Mouse (Mus musculus): ENCODE measurements around the gene Scgn. TPM values are rescaled to one million over a fixed set of nuclear protein-coding genes. Genes with fewer than 3 reads are reported as not detected.

The Scgn gene
- polyA plus RNA-seq (2014; fragmentation: Nextera tagmentation; extraction: Ambion mirVana), result 0.15 and 0.35 TPM in 2 replicates

GRCm38 (mm10) chr13:23990928-23991327 is at the start of gene Scgn:
TSS of gene Scgn (minus strand) at chr13:23991214.
- H3K27ac ChIP-seq (ENCODE audit: low read depth, low read length), result no peak within 1 kb of the TSS
- no peaks in the 10 kb centered on the region for H3K36me3 ChIP-seq (ENCODE audit: control insufficient read depth, insufficient read depth, low read length)
- peak; percentile 79 for DNase-seq (ENCODE audit: low spot score)
- H3K4me3 ChIP-seq (ENCODE audit: low read depth, low read length), result peak within 1 kb of the TSS; percentile 23
- H3K4me2 ChIP-seq (replicated peaks; ENCODE audit: low read depth, low read length), result peak within 1 kb of the TSS; percentile 49
- no peak for ATAC-seq (ENCODE audit: low FRiP score)
- peaks cover 2% of the 10 kb centered on the region; the same call in 1 of the 2 replicates for H3K4me1 ChIP-seq (replicated peaks; ENCODE audit: control insufficient read depth, insufficient read depth, low read length)
- no peaks in the 10 kb centered on the region for H3K9me3 ChIP-seq (ENCODE audit: control insufficient read depth, low read length)
- peaks cover 4% of the 10 kb centered on the region; the same call in 1 of the 2 replicates for H3K27me3 ChIP-seq (ENCODE audit: control insufficient read depth, insufficient read depth, low read length)
- under 1% methylated on average over 20 of the region's 20 CpGs for WGBS
- no peak within 1 kb of the TSS for H3K9ac ChIP-seq (ENCODE audit: low read depth, low read length)

DNA sequence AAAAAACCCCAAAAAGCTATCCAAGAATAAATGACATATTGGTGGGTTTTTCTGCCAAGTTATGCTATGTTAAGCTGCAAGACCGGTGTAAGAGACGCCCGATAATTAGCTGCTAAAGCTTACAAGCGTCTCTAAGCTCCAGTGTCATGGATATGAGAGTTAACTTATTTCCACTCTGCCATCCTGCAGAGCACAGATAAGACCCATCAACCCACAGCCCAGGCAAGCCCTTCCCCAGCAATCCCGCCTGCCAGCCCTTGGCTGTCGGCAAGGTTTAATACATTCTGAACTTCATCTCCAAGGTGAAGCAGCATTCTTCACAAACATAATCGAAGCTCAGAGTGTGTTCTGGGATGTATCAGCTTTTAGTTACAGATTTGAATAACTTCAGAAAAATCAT is 49.2 kb upstream of the Scgn start:
- H3K27ac ChIP-seq (ENCODE audit: low read depth, low read length), result no peak overlapping the region
- DNase-seq (ENCODE audit: low spot score), result no peak

GRCm38 (mm10) chr13:24037502-24037901 is 46.5 kb upstream of the Scgn start:
- H3K4me2 ChIP-seq (replicated peaks; ENCODE audit: low read depth, low read length), result no peak overlapping the region
- no peaks in the 10 kb centered on the region for H3K27me3 ChIP-seq (ENCODE audit: control insufficient read depth, insufficient read depth, low read length)
- no peak for ATAC-seq (ENCODE audit: low FRiP score)
- no peak overlapping the region for H3K9ac ChIP-seq (ENCODE audit: low read depth, low read length)
- H3K9me3 ChIP-seq (ENCODE audit: control insufficient read depth, low read length), result no peaks in the 10 kb centered on the region
- no peaks in the 10 kb centered on the region for H3K36me3 ChIP-seq (ENCODE audit: control insufficient read depth, insufficient read depth, low read length)
- WGBS, result 82% methylated on average over 3 of the region's 3 CpGs
- no peaks in the 10 kb centered on the region for H3K4me1 ChIP-seq (replicated peaks; ENCODE audit: control insufficient read depth, insufficient read depth, low read length)
- H3K4me3 ChIP-seq (ENCODE audit: low read depth, low read length), result no peak overlapping the region
- no peak for DNase-seq (ENCODE audit: low spot score)
- H3K27ac ChIP-seq (ENCODE audit: low read depth, low read length), result no peak overlapping the region

More for the DNA sequence above, 49.2 kb upstream of the Scgn start:
- Histone ChIP-seq H3K9ac (ENCODE audit: low read depth, low read length) (no peak overlapping the region), H3K27me3 (ENCODE audit: control insufficient read depth, insufficient read depth, low read length) (no peaks in the 10 kb centered on the region), H3K4me1 (replicated peaks; ENCODE audit: control insufficient read depth, insufficient read depth, low read length) (no peaks in the 10 kb centered on the region), H3K9me3 (ENCODE audit: control insufficient read depth, low read length) (no peaks in the 10 kb centered on the region), H3K4me2 (replicated peaks; ENCODE audit: low read depth, low read length) (no peak overlapping the region), H3K36me3 (ENCODE audit: control insufficient read depth, insufficient read depth, low read length) (no peaks in the 10 kb centered on the region), H3K4me3 (ENCODE audit: low read depth, low read length) (no peak overlapping the region)
- ATAC-seq (ENCODE audit: low FRiP score), result no peak
- WGBS, result 93% methylated on average over 7 of the region's 7 CpGs

- Histone ChIP-seq H3K4me1 (replicated peaks; ENCODE audit: control insufficient read depth, insufficient read depth, low read length) (no peaks in the 10 kb centered on the region), H3K27me3 (ENCODE audit: control insufficient read depth, insufficient read depth, low read length) (no peaks in the 10 kb centered on the region), H3K36me3 (ENCODE audit: control insufficient read depth, insufficient read depth, low read length) (no peaks in the 10 kb centered on the region), H3K9me3 (ENCODE audit: control insufficient read depth, low read length) (no peaks in the 10 kb centered on the region), H3K4me2 (replicated peaks; ENCODE audit: low read depth, low read length) (no peak overlapping the region), H3K9ac (ENCODE audit: low read depth, low read length) (no peak overlapping the region), H3K4me3 (ENCODE audit: low read depth, low read length) (no peak overlapping the region), H3K27ac (ENCODE audit: low read depth, low read length) (no peak overlapping the region)
- WGBS, result 77% methylated on average over 18 of the region's 18 CpGs
- ATAC-seq (ENCODE audit: low FRiP score) (no peak), DNase-seq (ENCODE audit: low spot score) (no peak)
These were observed 45.1 kb upstream of the Scgn start for GRCm38 (mm10) chr13:24036150-24036549.

DNA sequence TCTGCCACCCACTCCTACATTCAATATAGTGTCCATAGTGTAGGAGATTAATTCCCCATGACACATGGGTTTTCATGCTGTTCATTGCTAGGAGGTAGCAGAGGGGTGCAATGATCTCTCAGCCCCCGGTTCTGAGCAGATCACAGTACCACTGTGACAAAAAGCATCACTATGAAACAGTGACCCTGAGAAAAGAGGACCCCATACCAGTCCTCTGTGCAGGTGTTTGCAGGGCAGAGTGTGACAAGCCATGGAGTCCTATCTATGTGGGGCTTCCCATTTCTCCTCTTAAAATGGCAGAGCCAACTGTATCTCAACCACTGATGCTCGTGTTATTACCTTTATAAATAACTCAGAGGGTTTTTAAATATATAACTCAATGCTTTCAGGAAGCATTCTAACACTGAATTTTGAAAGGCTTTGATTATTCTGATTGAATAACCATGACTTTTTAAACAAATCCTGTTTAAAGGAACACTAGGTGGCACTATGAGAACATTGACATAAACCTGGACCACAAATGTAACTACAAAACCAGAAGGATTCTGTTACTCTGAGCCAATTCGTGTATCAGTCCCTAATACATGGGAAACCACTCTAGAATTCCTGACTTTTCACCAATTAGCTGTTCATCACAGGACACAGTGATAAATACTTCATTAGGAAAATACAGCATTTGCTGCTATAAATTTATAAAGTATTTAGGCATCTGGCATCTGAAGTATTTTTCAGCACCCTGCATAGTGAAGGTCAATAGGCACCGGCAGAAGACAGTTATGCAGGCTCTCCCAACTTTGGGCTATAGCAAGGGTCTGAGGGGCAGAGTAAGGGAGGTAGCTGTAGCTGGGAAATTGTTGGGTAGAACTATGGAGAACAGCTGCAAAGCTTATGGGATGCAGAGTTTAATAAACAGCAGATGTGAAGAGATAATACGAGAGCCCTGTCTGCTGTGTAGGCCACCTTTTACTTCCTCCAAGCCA is 36.5 kb upstream of the Scgn start:
- Histone ChIP-seq H3K4me2 (replicated peaks; ENCODE audit: low read depth, low read length) (no peak overlapping the region), H3K9ac (ENCODE audit: low read depth, low read length) (no peak overlapping the region), H3K27ac (ENCODE audit: low read depth, low read length) (no peak overlapping the region), H3K4me3 (ENCODE audit: low read depth, low read length) (no peak overlapping the region), H3K4me1 (replicated peaks; ENCODE audit: control insufficient read depth, insufficient read depth, low read length) (no peaks in the 10 kb centered on the region), H3K36me3 (ENCODE audit: control insufficient read depth, insufficient read depth, low read length) (no peaks in the 10 kb centered on the region), H3K9me3 (ENCODE audit: control insufficient read depth, low read length) (no peaks in the 10 kb centered on the region), H3K27me3 (ENCODE audit: control insufficient read depth, insufficient read depth, low read length) (no peaks in the 10 kb centered on the region)
- WGBS, result 75% methylated on average over 5 of the region's 5 CpGs
- DNase-seq (ENCODE audit: low spot score), result no peak
- no peak for ATAC-seq (ENCODE audit: low FRiP score)

DNA sequence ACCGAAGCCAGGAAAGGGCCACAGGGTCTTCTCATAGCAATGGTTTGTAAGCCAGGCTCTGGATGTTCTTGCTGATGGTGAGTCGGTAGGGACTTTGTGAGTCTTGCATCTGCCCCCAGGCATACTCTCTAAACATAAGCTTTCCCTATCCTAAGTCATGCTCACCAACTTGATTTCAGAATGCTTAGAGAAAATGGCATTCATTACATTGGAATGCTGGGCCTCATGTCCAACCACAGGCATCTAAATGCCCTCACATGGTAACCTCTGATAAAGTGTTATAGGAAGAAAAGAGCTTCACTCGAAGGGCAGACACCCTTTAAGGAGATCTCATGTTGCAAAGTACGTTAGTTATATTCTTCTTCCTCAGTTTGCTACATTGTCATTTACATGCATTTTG is 27.5 kb upstream of the Scgn start:
- Histone ChIP-seq H3K27me3 (ENCODE audit: control insufficient read depth, insufficient read depth, low read length) (no peaks in the 10 kb centered on the region), H3K9ac (ENCODE audit: low read depth, low read length) (no peak overlapping the region), H3K4me1 (replicated peaks; ENCODE audit: control insufficient read depth, insufficient read depth, low read length) (no peaks in the 10 kb centered on the region), H3K36me3 (ENCODE audit: control insufficient read depth, insufficient read depth, low read length) (no peaks in the 10 kb centered on the region), H3K4me3 (ENCODE audit: low read depth, low read length) (no peak overlapping the region), H3K9me3 (ENCODE audit: control insufficient read depth, low read length) (no peaks in the 10 kb centered on the region), H3K4me2 (replicated peaks; ENCODE audit: low read depth, low read length) (no peak overlapping the region), H3K27ac (ENCODE audit: low read depth, low read length) (no peak overlapping the region)
- ATAC-seq (ENCODE audit: low FRiP score) (no peak), DNase-seq (ENCODE audit: low spot score) (no peak)
- 83% methylated on average over 4 of the region's 4 CpGs for WGBS

DNA sequence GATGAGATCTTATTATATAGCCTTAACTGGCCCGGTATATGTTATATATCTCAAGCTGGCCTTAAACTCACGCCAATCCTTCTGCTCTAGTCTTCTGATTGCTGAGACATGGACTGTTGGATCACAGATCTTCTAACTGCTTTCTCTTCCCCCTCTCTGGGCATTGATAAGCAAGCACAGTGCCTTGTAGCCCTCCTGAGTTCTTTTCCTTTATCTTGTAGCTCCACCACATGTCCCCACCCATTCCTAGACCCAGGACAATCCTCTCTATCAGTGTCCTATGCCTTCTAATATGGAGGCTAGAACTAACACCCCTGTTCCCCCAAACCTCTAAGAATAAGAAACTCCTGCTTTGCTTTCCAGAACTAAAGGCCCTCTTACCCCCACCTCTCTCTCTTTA is 14.5 kb upstream of the Scgn start:
- H3K4me3 ChIP-seq (ENCODE audit: low read depth, low read length), result no peak overlapping the region
- no peak overlapping the region for H3K27ac ChIP-seq (ENCODE audit: low read depth, low read length)
- no peak for DNase-seq (ENCODE audit: low spot score)
- no peak overlapping the region for H3K4me2 ChIP-seq (replicated peaks; ENCODE audit: low read depth, low read length)
- 95% methylated on average over 2 of the region's 2 CpGs for WGBS
- H3K27me3 ChIP-seq (ENCODE audit: control insufficient read depth, insufficient read depth, low read length), result no peaks in the 10 kb centered on the region
- H3K9ac ChIP-seq (ENCODE audit: low read depth, low read length), result no peak overlapping the region
- no peaks in the 10 kb centered on the region for H3K4me1 ChIP-seq (replicated peaks; ENCODE audit: control insufficient read depth, insufficient read depth, low read length)
- H3K9me3 ChIP-seq (ENCODE audit: control insufficient read depth, low read length), result no peaks in the 10 kb centered on the region
- H3K36me3 ChIP-seq (ENCODE audit: control insufficient read depth, insufficient read depth, low read length), result no peaks in the 10 kb centered on the region
- no peak for ATAC-seq (ENCODE audit: low FRiP score)

DNA sequence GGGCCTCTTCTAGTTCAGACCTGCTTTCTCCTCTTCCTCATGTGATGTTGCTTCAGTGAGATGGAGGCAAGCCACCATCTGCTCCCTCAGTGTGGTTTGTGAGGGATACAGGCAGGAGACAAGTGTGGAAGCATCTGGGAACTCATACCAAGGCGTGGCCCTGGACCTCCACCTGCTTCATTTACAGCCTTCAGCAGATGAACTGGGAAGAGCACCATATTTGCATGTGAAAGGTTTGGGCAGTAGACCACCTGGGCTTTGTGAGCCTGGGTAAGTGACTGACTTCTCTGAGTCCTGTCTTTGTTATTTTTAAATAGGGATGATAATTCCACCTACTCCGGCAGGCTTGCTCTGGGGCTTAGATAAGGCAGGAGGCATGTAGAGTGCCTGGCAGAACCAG is 10.8 kb upstream of the Scgn start:
- Histone ChIP-seq H3K4me1 (replicated peaks; ENCODE audit: control insufficient read depth, insufficient read depth, low read length) (no peaks in the 10 kb centered on the region), H3K4me2 (replicated peaks; ENCODE audit: low read depth, low read length) (no peak overlapping the region), H3K9me3 (ENCODE audit: control insufficient read depth, low read length) (no peaks in the 10 kb centered on the region), H3K36me3 (ENCODE audit: control insufficient read depth, insufficient read depth, low read length) (no peaks in the 10 kb centered on the region), H3K4me3 (ENCODE audit: low read depth, low read length) (no peak overlapping the region), H3K27ac (ENCODE audit: low read depth, low read length) (no peak overlapping the region), H3K27me3 (ENCODE audit: control insufficient read depth, insufficient read depth, low read length) (no peaks in the 10 kb centered on the region), H3K9ac (ENCODE audit: low read depth, low read length) (no peak overlapping the region)
- ATAC-seq (ENCODE audit: low FRiP score) (no peak), DNase-seq (ENCODE audit: low spot score) (no peak)
- 58% methylated on average over 2 of the region's 2 CpGs for WGBS

GRCm38 (mm10) chr13:24001081-24001480 is 10.1 kb upstream of the Scgn start:
- Histone ChIP-seq H3K4me2 (replicated peaks; ENCODE audit: low read depth, low read length) (no peak overlapping the region), H3K4me1 (replicated peaks; ENCODE audit: control insufficient read depth, insufficient read depth, low read length) (no peaks in the 10 kb centered on the region), H3K9ac (ENCODE audit: low read depth, low read length) (no peak overlapping the region), H3K27ac (ENCODE audit: low read depth, low read length) (no peak overlapping the region), H3K27me3 (ENCODE audit: control insufficient read depth, insufficient read depth, low read length) (no peaks in the 10 kb centered on the region), H3K9me3 (ENCODE audit: control insufficient read depth, low read length) (no peaks in the 10 kb centered on the region), H3K4me3 (ENCODE audit: low read depth, low read length) (no peak overlapping the region), H3K36me3 (ENCODE audit: control insufficient read depth, insufficient read depth, low read length) (no peaks in the 10 kb centered on the region)
- no peak for DNase-seq (ENCODE audit: low spot score)
- 82% methylated on average over 2 of the region's 2 CpGs for WGBS
- ATAC-seq (ENCODE audit: low FRiP score), result no peak

Data from hindbrain, embryonic 11.5 days (tissue).